ENCODE assay signal across 14 mouse cellular contexts in genomic region chr10:93326741-93327100, GRCm38 (mm10). TPM values are rescaled to one million over a fixed set of nuclear protein-coding genes. Genes with fewer than 3 reads are reported as not detected.
DNase-seq lines count a peak whose midpoint lies in the region; ATAC-seq and TF ChIP-seq lines count a peak whose summit lies in the region.
"Had no signal": no experiment of that assay in that cellular context is flagged by ENCODE, and none has a peak within 500 bp of the region (broad histone marks: within the 10 kb centered on the region; RNA-seq: fewer than 3 reads in every experiment).

No protein-coding gene starts in this region.

- no peak overlapping the region for H3K9ac ChIP-seq in heart, embryonic 12.5 days
- H3K9ac ChIP-seq in liver, embryonic 11.5 days (ENCODE audit: low read depth, low read length), result no peak overlapping the region
- no peak overlapping the region for H3K9ac ChIP-seq in liver, embryonic 12.5 days
- H3K9ac ChIP-seq: forebrain, postnatal 0 days; neural tube, embryonic 15.5 days had no signal

- DNase-seq in heart, adult 18-20 months, result no peak
- DNase-seq in liver, embryonic 11.5 days (ENCODE audit: low spot score), result no peak
- DNase-seq in thymus, adult 2 months, result peak; percentile 37
- no peak for DNase-seq in frontal cortex, postnatal 10 days (ENCODE audit: low spot score in 2 of 2)
- DNase-seq in adrenal gland, postnatal 4 days (ENCODE audit: low spot score in 2 of 2), result no peak
- DNase-seq: adrenal gland, postnatal 25 days; cerebellum, adult 9-10 months; forebrain, postnatal 0 days; lung, adult 2 months had no signal

- H3K4me3 ChIP-seq in heart, embryonic 12.5 days, result no peak overlapping the region
- no peak overlapping the region for H3K4me3 ChIP-seq in liver, embryonic 11.5 days (ENCODE audit: low read depth, low read length)
- no peak overlapping the region for H3K4me3 ChIP-seq in liver, embryonic 12.5 days
- no peak overlapping the region for H3K4me3 ChIP-seq in brown adipose tissue, adult 24 weeks (ENCODE audit: insufficient read depth, low read depth, low read length)
- no peak overlapping the region for H3K4me3 ChIP-seq in thymus, adult 2 months (ENCODE audit: control insufficient read depth, insufficient read depth, low read length)
- H3K4me3 ChIP-seq: neural tube, embryonic 15.5 days had no signal

- H3K27me3 ChIP-seq in heart, embryonic 12.5 days (replicated peaks), result no peaks in the 10 kb centered on the region
- no peaks in the 10 kb centered on the region for H3K27me3 ChIP-seq in liver, embryonic 11.5 days (replicated peaks; ENCODE audit: control insufficient read depth, insufficient read depth, low read length)
- H3K27me3 ChIP-seq in liver, embryonic 12.5 days (replicated peaks), result no peaks in the 10 kb centered on the region
- H3K27me3 ChIP-seq in thymus, adult 2 months (ENCODE audit: control insufficient read depth, insufficient read depth, low read length), result no peaks in the 10 kb centered on the region
- H3K27me3 ChIP-seq: neural tube, embryonic 15.5 days had no signal

- H3K9me3 ChIP-seq in heart, embryonic 12.5 days (replicated peaks), result no peaks in the 10 kb centered on the region
- no peaks in the 10 kb centered on the region for H3K9me3 ChIP-seq in liver, embryonic 11.5 days (ENCODE audit: control insufficient read depth, low read length)
- no peaks in the 10 kb centered on the region for H3K9me3 ChIP-seq in liver, embryonic 12.5 days (replicated peaks)
- H3K9me3 ChIP-seq: neural tube, embryonic 15.5 days had no signal

- WGBS in heart, embryonic 12.5 days, result 77% methylated on average over 8 of the region's 8 CpGs
- 81% methylated on average over 8 of the region's 8 CpGs for WGBS in liver, embryonic 11.5 days
- WGBS in liver, embryonic 12.5 days (ENCODE audit: insufficient replicate concordance), result 71% methylated on average over 8 of the region's 8 CpGs
- WGBS in thymus, adult 2 months, result 56% methylated on average over 8 of the region's 8 CpGs

- H3K4me2 ChIP-seq in heart, embryonic 12.5 days, result no peak overlapping the region
- H3K4me2 ChIP-seq in liver, embryonic 11.5 days, result no peak overlapping the region
- no peak overlapping the region for H3K4me2 ChIP-seq in liver, embryonic 12.5 days
- H3K4me2 ChIP-seq: neural tube, embryonic 15.5 days had no signal

- peak overlapping the region; percentile 21 for H3K27ac ChIP-seq in heart, embryonic 12.5 days (ENCODE audit: poor library complexity, severe bottlenecking)
- H3K27ac ChIP-seq in liver, embryonic 11.5 days (ENCODE audit: low read depth, low read length), result 0 out of 2 replicates have a peak overlapping the region, but pooled peaks have one; percentile 19
- no peak overlapping the region for H3K27ac ChIP-seq in liver, embryonic 12.5 days
- peak overlapping the region; percentile 62 for H3K27ac ChIP-seq in brown adipose tissue, adult 24 weeks (replicated peaks; ENCODE audit: low read depth, low read length)
- H3K27ac ChIP-seq in thymus, adult 2 months (ENCODE audit: control insufficient read depth, insufficient read depth, low read length), result peak overlapping the region; percentile 66; the same call in 1 of the 2 replicates
- H3K27ac ChIP-seq: neural tube, embryonic 15.5 days had no signal

- H3K4me1 ChIP-seq in heart, embryonic 12.5 days (replicated peaks), result peaks cover 19% of the 10 kb centered on the region
- H3K4me1 ChIP-seq in liver, embryonic 11.5 days (replicated peaks; ENCODE audit: control insufficient read depth, insufficient read depth, low read length), result peaks cover 12% of the 10 kb centered on the region
- H3K4me1 ChIP-seq in liver, embryonic 12.5 days, result peaks cover 14% of the 10 kb centered on the region
- H3K4me1 ChIP-seq in brown adipose tissue, adult 24 weeks (ENCODE audit: control insufficient read depth, insufficient read depth, insufficient read length, low read length), result peaks cover 21% of the 10 kb centered on the region
- peaks cover 22% of the 10 kb centered on the region for H3K4me1 ChIP-seq in thymus, adult 2 months (replicated peaks; ENCODE audit: control insufficient read depth, insufficient read depth, low read length)
- H3K4me1 ChIP-seq: neural tube, embryonic 15.5 days had no signal

- no peak for TF ChIP-seq POLR2A in thymus, adult 2 months (IDR thresholded peaks at IDR 0.05; ENCODE audit: control insufficient read depth, extremely low read depth, insufficient read depth, low read length, poor library complexity)

- ATAC-seq in heart, embryonic 12.5 days (ENCODE audit: insufficient number of reproducible peaks, low FRiP score), result 0 out of 2 replicates have a peak, but pooled peaks have one; percentile 14
- no peak for ATAC-seq in liver, embryonic 11.5 days (replicated peaks; ENCODE audit: low FRiP score)
- no peak for ATAC-seq in liver, embryonic 12.5 days
- ATAC-seq: forebrain, postnatal 0 days; midbrain, embryonic 16.5 days had no signal

- H3K36me3 ChIP-seq in heart, embryonic 12.5 days, result no peaks in the 10 kb centered on the region
- H3K36me3 ChIP-seq in liver, embryonic 11.5 days (ENCODE audit: control insufficient read depth, insufficient read depth, low read length), result no peaks in the 10 kb centered on the region
- H3K36me3 ChIP-seq in liver, embryonic 12.5 days, result no peaks in the 10 kb centered on the region
- no peaks in the 10 kb centered on the region for H3K36me3 ChIP-seq in thymus, adult 2 months (ENCODE audit: control insufficient read depth, insufficient read depth, low read length)
- H3K36me3 ChIP-seq: neural tube, embryonic 15.5 days had no signal

- no peak for TF ChIP-seq CTCF in thymus, adult 2 months (IDR thresholded peaks at IDR 0.05; ENCODE audit: borderline replicate concordance, control insufficient read depth, extremely low read depth, insufficient read depth, low read length, poor library complexity)

RNA-seq across cellular contexts. Expression of gene Elk3, which starts 15.8 kb away (rescaled TPM):
- 36.8 and 41.0 TPM in 2 replicates for polyA plus RNA-seq in heart, embryonic 12.5 days (2016; fragmentation: Nextera tagmentation; extraction: Ambion mirVana)
- 10 to 100 TPM; 27.9 to 29.5 TPM for total RNA-seq in heart, adult 18-20 months (2021)
- 15.9 and 17.6 TPM in 2 replicates for polyA plus RNA-seq in liver, embryonic 11.5 days (2014; fragmentation: Nextera tagmentation; extraction: Ambion mirVana)
- polyA plus RNA-seq in liver, embryonic 12.5 days (2016; fragmentation: Nextera tagmentation; extraction: Ambion mirVana), result 8.6 and 9.6 TPM in 2 replicates
- 8.0 and 14.4 TPM in 2 replicates for polyA plus RNA-seq in brown adipose tissue, adult 24 weeks (2012; ENCODE audit: insufficient read depth, insufficient read length, missing spikeins)
- 47.2 and 62.7 TPM in 2 replicates for polyA plus RNA-seq in thymus, adult 2 months (2012; rRNA removed)
- 10 to 100 TPM; 71.3 to 72.3 TPM for total RNA-seq in adrenal gland, postnatal 4 days (2021)
